Mouse (Mus musculus) Patski (cell line): ENCODE measurements around the gene Washc3. TPM values are rescaled to one million over a fixed set of nuclear protein-coding genes. Genes with fewer than 3 reads are reported as not detected.

Experiments used
- ATAC-seq: fragments of 100-300 bp; one replicate; pipeline ENCODE4 v1.8.0; 2021
- CTCF ChIA-PET: fragments of 350-600 bp; sonication (Branson Sonifier 250); formaldehyde crosslinking; loops from one replicate; lab custom pipeline; 2022; ENCODE audit warnings: inconsistent platforms; lab: Charles Lee
- POLR2A ChIA-PET: fragments of 350-600 bp; sonication (Branson Sonifier 250); formaldehyde crosslinking; loops from one replicate; lab custom pipeline; 2022; ENCODE audit warnings: antibody characterized with exemption, inconsistent platforms; lab: Charles Lee
- DNase-seq: peaks from one replicate; pipeline ENCODE4 v3.0.0-alpha.2; 2011; ENCODE audit warnings: low read depth, low spot score
- H3K27me3 ChIP-seq: fragments of 371-371 bp; one replicate; pipeline ENCODE4 v1.5.1; 2021
- CTCF ChIP-seq: fragments of 100-300 bp; IDR thresholded peaks from one replicate; pipeline ENCODE4 v1.5.1; 2021
- in situ Hi-C: fragments of 300-500 bp; cut with MboI; formaldehyde crosslinking; loops from 3 replicates; pipeline ENCODE4 v1.11.1; 2018; ENCODE audit warnings: low pct_unique_long_range_greater_than_20kb, mixed read lengths
- polyA plus RNA-seq: library from polyadenylated mRNA; unstranded; gene quantifications from one replicate; pipeline ENCODE4 v1.2.3, GENCODE M21; 2021

Gene Washc3
- polyA plus RNA-seq, 1 experiment from 2014 or later = 83.5 TPM

GRCm38 (mm10) chr10:88252121-88252862 is 51.4 kb downstream of the Washc3 start:
- ATAC-seq = no peak
- in situ Hi-C loops = no loop called here
- no peak for TF ChIP-seq CTCF
- no peaks in the 10 kb centered on the region for H3K27me3 ChIP-seq
- DNase-seq = no peak
- ChIA-PET POLR2A (no interaction called here), CTCF (no interaction called here)

- ATAC-seq (no peak), DNase-seq (no peak)
- ChIA-PET POLR2A (no interaction called here), CTCF (interaction anchor here (0.8 kb wide), 1 partner anchor 21 kb away, joined by 3 read pairs; no protein-coding TSS in a partner anchor)
- in situ Hi-C loops = no loop called here
- H3K27me3 ChIP-seq = no peaks in the 10 kb centered on the region
- TF ChIP-seq CTCF = no peak
Measured at GRCm38 (mm10) chr10:88255556-88255955, 54.7 kb downstream of the Washc3 start.

GRCm38 (mm10) chr10:88260309-88260708 is 59.4 kb downstream of the Washc3 start:
- no peaks in the 10 kb centered on the region for H3K27me3 ChIP-seq
- in situ Hi-C loops = no loop called here
- DNase-seq (no peak), ATAC-seq (no peak)
- ChIA-PET CTCF (interaction anchor here (1.0 to 1.7 kb wide), 3 partner anchors 10 to 46 kb away, joined by 3 to 6 read pairs (median 3); no protein-coding TSS in a partner anchor), POLR2A (no interaction called here)
- TF ChIP-seq CTCF = no peak

- POLR2A ChIA-PET = no interaction called here
- DNase-seq (no peak), ATAC-seq (no peak)
- in situ Hi-C loops = no loop called here
- H3K27me3 ChIP-seq = no peaks in the 10 kb centered on the region
- CTCF ChIA-PET = interaction anchor here (1.0 to 2.2 kb wide), 3 partner anchors 11 to 45 kb away, joined by 3 to 7 read pairs (median 3); no protein-coding TSS in a partner anchor
- no peak for TF ChIP-seq CTCF
Measured at GRCm38 (mm10) chr10:88261186-88261585, 60.3 kb downstream of the Washc3 start.

GRCm38 (mm10) chr10:88263383-88263782 is 62.5 kb downstream of the Washc3 start:
- ATAC-seq (no peak), DNase-seq (no peak)
- ChIA-PET CTCF (interaction anchor here (1.0 to 2.2 kb wide), 2 partner anchors 13 to 28 kb away, joined by 3 to 7 read pairs; no protein-coding TSS in a partner anchor), POLR2A (no interaction called here)
- in situ Hi-C loops = no loop called here
- no peak for TF ChIP-seq CTCF
- no peaks in the 10 kb centered on the region for H3K27me3 ChIP-seq

GRCm38 (mm10) chr10:88274045-88274444 is 73.2 kb downstream of the Washc3 start:
- CTCF ChIA-PET = no interaction called here
- TF ChIP-seq CTCF = no peak
- no peaks in the 10 kb centered on the region for H3K27me3 ChIP-seq
- DNase-seq (no peak), ATAC-seq (no peak)
- in situ Hi-C loops = no loop called here
- POLR2A ChIA-PET = no interaction called here

GRCm38 (mm10) chr10:88281699-88282098 is 80.8 kb downstream of the Washc3 start:
- DNase-seq = no peak
- in situ Hi-C loops = no loop called here
- ChIA-PET POLR2A (no interaction called here), CTCF (no interaction called here)
- no peak for TF ChIP-seq CTCF
- ATAC-seq = no peak
- no peaks in the 10 kb centered on the region for H3K27me3 ChIP-seq

GRCm38 (mm10) chr10:88284343-88284990 is 83.6 kb downstream of the Washc3 start:
- CTCF ChIA-PET = no interaction called here
- ATAC-seq (no peak), DNase-seq (no peak)
- POLR2A ChIA-PET = interaction anchor here (0.7 kb wide), 1 partner anchor 57 kb away, joined by 3 read pairs; no protein-coding TSS in a partner anchor
- no peaks in the 10 kb centered on the region for H3K27me3 ChIP-seq
- in situ Hi-C loops = no loop called here
- TF ChIP-seq CTCF = no peak

GRCm38 (mm10) chr10:88287261-88287660 is 86.4 kb downstream of the Washc3 start:
- ChIA-PET POLR2A (no interaction called here), CTCF (no interaction called here)
- in situ Hi-C loops = no loop called here
- DNase-seq (no peak), ATAC-seq (no peak)
- no peaks in the 10 kb centered on the region for H3K27me3 ChIP-seq
- TF ChIP-seq CTCF = no peak

- in situ Hi-C loops = no loop called here
- TF ChIP-seq CTCF = no peak
- DNase-seq (no peak), ATAC-seq (no peak)
- POLR2A ChIA-PET = no interaction called here
- CTCF ChIA-PET = no interaction called here
- no peaks in the 10 kb centered on the region for H3K27me3 ChIP-seq
Measured at GRCm38 (mm10) chr10:88288061-88288460, 87.2 kb downstream of the Washc3 start.

- no peaks in the 10 kb centered on the region for H3K27me3 ChIP-seq
- no peak for TF ChIP-seq CTCF
- ATAC-seq = no peak
- in situ Hi-C loops = no loop called here
- no peak for DNase-seq
- ChIA-PET POLR2A (no interaction called here), CTCF (no interaction called here)
Measured at GRCm38 (mm10) chr10:88295091-88295490, 94.2 kb downstream of the Washc3 start.

Other genes starting within 250 kb of the Washc3 start
- 0.58 TPM for gene Pmch, start 110.0 kb upstream of the Washc3 start, polyA plus RNA-seq
- 7.0 TPM for gene Parpbp, start 54.2 kb upstream of the Washc3 start, polyA plus RNA-seq
- gene Nup37, start 54.1 kb upstream of the Washc3 start, polyA plus RNA-seq = 32.5 TPM
- gene Dram1, start 178.0 kb downstream of the Washc3 start, polyA plus RNA-seq = 2.7 TPM
- 26.3 TPM for gene Gnptab, start 178.0 kb downstream of the Washc3 start, polyA plus RNA-seq